Mouse (Mus musculus) G1E (cell line): ENCODE measurements at regions not wholly inside any gene's neighbourhood (a gene's known extent, or its start where the extent isn't known, plus 50 kb on each side); places are given as distances from the start of the nearest gene placed in this dataset.

ENCODE experiments used
- CTCF ChIP-seq: IDR thresholded peaks from 2 replicates; pipeline ENCODE4 v1.5.1; 2012; ENCODE audit warnings: low read depth, low read length, inconsistent platforms, mixed read lengths
- POLR2AphosphoS5 ChIP-seq: IDR thresholded peaks from 2 replicates; pipeline ENCODE4 v1.6.1; 2012; ENCODE audit warnings: low read depth, low read length, inconsistent platforms; ENCODE audit not compliant: insufficient replicate concordance
- TAL1 ChIP-seq: conservative IDR thresholded peaks from 2 replicates; pipeline ENCODE4 v1.6.1; 2012; ENCODE audit warnings: low read depth, low read length, inconsistent platforms, mixed read lengths

DNA sequence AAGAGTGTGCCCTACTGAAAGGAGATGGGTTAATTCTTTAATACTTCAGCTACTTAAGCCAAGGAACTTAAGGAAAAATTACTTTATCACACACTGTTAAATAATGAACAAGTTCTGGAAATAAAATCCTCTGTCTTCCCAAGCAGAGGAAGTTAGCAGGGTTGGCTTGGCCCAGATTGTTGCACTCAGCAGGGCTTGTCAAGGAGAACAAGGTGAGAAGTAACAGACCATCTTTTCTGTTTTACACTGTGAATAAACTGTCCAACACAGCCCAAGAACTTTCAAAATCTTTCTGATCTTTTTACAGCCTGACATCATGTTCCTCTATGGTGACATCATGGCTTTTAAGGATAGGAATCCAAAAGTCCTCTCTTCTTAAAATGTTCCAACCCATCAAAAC lies 789.1 kb downstream of the 5730522E02Rik start:
- no peak for TF ChIP-seq TAL1
- TF ChIP-seq CTCF, result no peak
- no peak for TF ChIP-seq POLR2AphosphoS5
